Mouse (Mus musculus): Measurements from ENCODE around the gene Rxfp4.

DNA sequence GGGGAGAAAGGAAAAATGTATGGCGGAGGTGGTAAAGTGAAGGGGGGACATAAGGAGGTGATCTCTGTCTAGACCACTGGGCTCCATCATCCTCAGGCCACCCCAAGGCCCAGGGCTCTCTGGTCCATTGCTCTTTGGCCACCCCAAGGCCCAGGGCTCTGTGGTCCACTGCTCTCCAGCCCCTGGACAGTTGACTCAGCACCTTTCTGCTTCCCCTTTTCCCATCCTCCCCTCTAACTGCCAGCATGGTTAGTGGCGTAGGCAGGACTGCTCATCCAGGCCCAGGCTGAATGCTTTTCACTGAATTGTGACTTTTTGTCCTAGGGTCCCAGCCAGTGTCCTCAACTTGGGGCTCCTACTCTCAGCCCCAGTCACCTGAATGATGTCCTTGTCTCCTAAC is 25.4 kb downstream of the Rxfp4 start:
- TF ChIP-seq CTCF (conservative IDR thresholded peaks at IDR 0.05; ENCODE audit: insufficient read depth, insufficient read length, low read depth, low read length) (no peak), POLR2A (IDR thresholded peaks at IDR 0.05; ENCODE audit: low read depth, low read length) (no peak)

All from kidney, adult 2 months (tissue).